Mouse (Mus musculus) brain, embryonic 14.5 days (tissue): ENCODE measurements around the gene Gnb4. TPM values are rescaled to one million over a fixed set of nuclear protein-coding genes. Genes with fewer than 3 reads are reported as not detected.

Experiments used
- DNase-seq: peaks from one replicate; pipeline ENCODE4 v3.0.0-alpha.2; 2011; ENCODE audit warnings: low read depth
- CTCF ChIP-seq: fragments of 200-500 bp; IDR thresholded peaks from 2 replicates; pipeline ENCODE4 v1.5.1; 2012; ENCODE audit warnings: inconsistent platforms, mild to moderate bottlenecking, moderate library complexity, borderline replicate concordance; ENCODE audit not compliant: insufficient read depth, insufficient read length; ENCODE audit errors: extremely low read depth
- POLR2A ChIP-seq: fragments of 200-500 bp; IDR thresholded peaks from 2 replicates; pipeline ENCODE4 v1.6.1; 2012; ENCODE audit warnings: mild to moderate bottlenecking, inconsistent platforms, borderline replicate concordance; ENCODE audit not compliant: poor library complexity, insufficient read depth, insufficient read length, severe bottlenecking; ENCODE audit errors: extremely low read depth
- polyA plus RNA-seq: library from polyadenylated mRNA; depleted of rRNA; stranded (reverse); fragments of >200 nt; gene quantifications from 2 replicates; pipeline ENCODE4 v1.2.3, GENCODE M21; 2012; rRNA removed

Gnb4 gene
- polyA plus RNA-seq, 1 experiment: 65.1 TPM

DNA sequence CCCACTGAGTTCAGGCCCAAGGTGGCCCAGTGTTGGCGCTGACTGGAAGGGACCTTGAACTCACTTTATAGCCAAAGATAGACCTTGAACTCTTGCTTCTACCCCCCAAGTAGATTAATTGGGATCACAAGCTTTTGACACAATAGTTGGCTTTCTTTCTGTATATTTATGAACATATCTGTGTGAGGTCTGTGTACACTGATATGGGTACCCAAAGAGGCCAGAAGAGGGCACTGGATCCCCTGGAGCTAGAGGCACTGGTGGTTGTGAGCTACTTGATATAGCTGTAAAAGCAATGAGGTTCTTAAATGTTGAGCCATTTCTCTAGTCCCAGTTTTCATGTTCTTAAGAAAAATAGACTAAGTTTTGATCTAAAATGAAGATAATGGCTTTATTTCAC lies 63.3 kb downstream of the Gnb4 start:
- peak; percentile 28 for DNase-seq
- TF ChIP-seq POLR2A: no peak
- TF ChIP-seq CTCF: peak; percentile 22; the same call in 1 of the 2 replicates

DNA sequence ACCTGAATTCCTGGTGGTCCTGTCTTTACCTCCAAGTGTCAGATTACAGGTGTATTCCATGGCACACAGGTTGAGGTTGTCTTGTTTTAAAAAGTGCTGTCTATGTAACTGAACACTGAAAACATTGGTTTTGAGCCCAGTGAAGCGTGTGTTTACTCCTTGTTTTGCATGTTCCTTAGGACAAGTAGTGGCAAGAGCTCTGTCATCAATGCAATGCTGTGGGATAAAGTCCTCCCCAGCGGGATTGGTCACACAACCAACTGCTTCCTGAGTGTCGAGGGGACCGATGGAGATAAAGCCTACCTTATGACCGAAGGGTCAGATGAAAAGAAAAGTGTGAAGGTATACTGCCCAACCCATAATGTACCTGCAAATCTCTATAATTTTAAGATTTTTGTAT lies 78.3 kb downstream of the Gnb4 start:
- TF ChIP-seq CTCF: no peak
- TF ChIP-seq POLR2A: no peak
- DNase-seq: no peak

DNA sequence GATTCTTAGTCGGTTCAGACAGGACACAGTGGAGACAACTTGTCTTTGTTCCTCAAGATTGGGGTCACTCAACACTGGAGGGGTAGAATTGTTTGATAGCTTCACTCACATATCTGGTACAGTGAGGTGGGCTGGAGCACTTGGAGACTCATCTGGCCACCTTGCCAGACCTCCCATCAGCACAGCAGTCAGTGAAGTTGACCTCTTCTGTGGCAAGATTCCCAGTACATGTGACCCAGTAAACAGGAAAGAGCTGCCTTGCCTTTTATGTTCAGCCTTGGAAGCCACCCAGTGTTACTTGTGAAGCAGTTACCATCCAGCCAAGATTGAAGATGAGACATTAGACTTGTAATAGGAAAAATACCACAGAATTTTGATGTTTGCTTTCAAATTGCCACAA lies 78.8 kb downstream of the Gnb4 start:
- DNase-seq: peak; percentile 9
- TF ChIP-seq POLR2A: no peak

DNA sequence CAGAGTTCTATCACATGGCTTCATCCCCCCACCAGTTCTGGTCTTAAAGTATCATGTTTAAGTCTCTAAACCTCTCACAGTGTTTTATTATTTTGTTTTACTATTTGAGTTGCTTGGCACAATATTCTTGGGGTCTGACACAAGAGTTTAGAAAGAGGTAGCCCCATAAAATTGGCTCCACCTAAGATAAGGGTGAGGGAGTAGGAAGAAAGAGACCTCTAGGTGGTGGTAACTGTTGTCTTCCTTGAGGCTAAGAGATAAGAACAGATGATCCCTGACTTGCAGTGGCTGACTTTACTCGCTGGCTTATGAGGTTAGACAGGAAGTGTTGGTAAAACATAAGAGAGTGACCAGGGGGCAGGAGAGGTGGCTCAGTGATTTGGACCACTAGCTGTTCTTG lies 80.7 kb downstream of the Gnb4 start:
- no peak for DNase-seq
- TF ChIP-seq POLR2A: no peak
- no peak for TF ChIP-seq CTCF

Other genes starting within 250 kb of the Gnb4 start
- 21.8 and 27.6 TPM in 2 replicates for gene Pik3ca, start 218.9 kb downstream of the Gnb4 start, polyA plus RNA-seq
- gene Kcnmb3, start 124.4 kb downstream of the Gnb4 start, polyA plus RNA-seq: not detected in 2 replicates
- 56.4 and 59.4 TPM in 2 replicates for gene Zfp639, start 106.3 kb downstream of the Gnb4 start, polyA plus RNA-seq
- 43.9 and 61.0 TPM in 2 replicates for gene Mfn1, start 87.1 kb downstream of the Gnb4 start, polyA plus RNA-seq
- gene Actl6a, start 89.7 kb upstream of the Gnb4 start, polyA plus RNA-seq: 51.8 and 61.7 TPM in 2 replicates
- 210 and 260 TPM in 2 replicates for gene Ndufb5, start 120.4 kb upstream of the Gnb4 start, polyA plus RNA-seq
- 12.6 and 15.8 TPM in 2 replicates for gene Mrpl47, start 121.0 kb upstream of the Gnb4 start, polyA plus RNA-seq
- gene Usp13, start 201.0 kb upstream of the Gnb4 start, polyA plus RNA-seq: 4.5 and 7.1 TPM in 2 replicates